8 mouse cellular contexts compared by ENCODE assay signal in genomic region chr2:160578384-160579320, GRCm38 (mm10).
DNase-seq lines count a peak whose midpoint lies in the region; ATAC-seq and TF ChIP-seq lines count a peak whose summit lies in the region.

No protein-coding gene starts in this region.

- H3K4me3 ChIP-seq in ES-E14 (ENCODE audit: insufficient read depth in 1 of 2, low read depth in 1 of 2, low read length in 2 of 2, poor library complexity in 1 of 2, severe bottlenecking in 1 of 2): no peak overlapping the region
- H3K4me3 ChIP-seq in forebrain, embryonic 13.5 days: no peak overlapping the region
- H3K4me3 ChIP-seq in hindbrain, embryonic 10.5 days: 0 out of 2 replicates have a peak overlapping the region, but pooled peaks have one; percentile 13

- no peaks in the 10 kb centered on the region for H3K36me3 ChIP-seq in ES-E14 (ENCODE audit: control insufficient read depth, insufficient read depth, low read length, poor library complexity, severe bottlenecking)
- no peaks in the 10 kb centered on the region for H3K36me3 ChIP-seq in forebrain, embryonic 13.5 days (ENCODE audit: poor library complexity, severe bottlenecking)
- no peaks in the 10 kb centered on the region for H3K36me3 ChIP-seq in hindbrain, embryonic 10.5 days

- in situ Hi-C loops in ES-E14 (cut with MboI; ENCODE audit: low sequenced_read_pairs in 2 of 2, unreplicated experiment in 2 of 2): no loop called here

- H3K27ac ChIP-seq in ES-E14 (ENCODE audit: insufficient read depth, low read depth, low read length, poor library complexity, severe bottlenecking): no peak overlapping the region
- no peak overlapping the region for H3K27ac ChIP-seq in forebrain, embryonic 13.5 days
- H3K27ac ChIP-seq in hindbrain, embryonic 10.5 days: no peak overlapping the region

- H3K9ac ChIP-seq in ES-E14 (ENCODE audit: insufficient read depth, low read depth, low read length, poor library complexity, severe bottlenecking): no peak overlapping the region
- no peak overlapping the region for H3K9ac ChIP-seq in forebrain, embryonic 13.5 days

- H3K9me3 ChIP-seq in ES-E14 (ENCODE audit: control insufficient read depth, insufficient read depth, low read depth, low read length): no peaks in the 10 kb centered on the region
- no peaks in the 10 kb centered on the region for H3K9me3 ChIP-seq in forebrain, embryonic 13.5 days (replicated peaks)
- H3K9me3 ChIP-seq in hindbrain, embryonic 10.5 days: no peaks in the 10 kb centered on the region

- peaks cover 0 to 6% of the 10 kb centered on the region in 2 experiments; a peak in 2 of 4 replicates for H3K4me1 ChIP-seq in ES-E14 (ENCODE audit: control insufficient read depth in 2 of 2, insufficient read depth in 2 of 2, low read length in 2 of 2, poor library complexity in 1 of 2)
- peaks cover 22% of the 10 kb centered on the region for H3K4me1 ChIP-seq in forebrain, embryonic 13.5 days
- H3K4me1 ChIP-seq in hindbrain, embryonic 10.5 days (replicated peaks): peaks cover 24% of the 10 kb centered on the region

- peak; percentile 70 for DNase-seq in ES-E14 (ENCODE audit: low read depth, low spot score)
- DNase-seq in c-Kit-positive CD71-positive TER-119-negative erythroid progenitor cells, embryonic 14.5 days (ENCODE audit: low read depth): peak; percentile 39
- DNase-seq in hindbrain, embryonic 10.5 days (ENCODE audit: low spot score): peak; percentile 88
- peak; percentile 94 to 95 for DNase-seq in layer of hippocampus, postnatal 10 days (ENCODE audit: low spot score in 2 of 2)
- peak; percentile 85 for DNase-seq in lung, postnatal 36 days
- DNase-seq in retina, embryonic 14.5 days (ENCODE audit: low spot score): peak; percentile 94
- DNase-seq in thymus, postnatal 36 days: peak; percentile 71 to 79

- H3K27me3 ChIP-seq in forebrain, embryonic 13.5 days: peaks cover 36% of the 10 kb centered on the region
- peaks cover 62% of the 10 kb centered on the region for H3K27me3 ChIP-seq in hindbrain, embryonic 10.5 days (ENCODE audit: insufficient read depth, poor library complexity, severe bottlenecking)

- H3K4me2 ChIP-seq in forebrain, embryonic 13.5 days: peak overlapping the region; percentile 49

- 5% methylated on average over 17 of the region's 17 CpGs for WGBS in forebrain, embryonic 13.5 days
- WGBS in hindbrain, embryonic 10.5 days: 7% methylated on average over 17 of the region's 17 CpGs

- peak; percentile 79 for ATAC-seq in forebrain, embryonic 13.5 days

TF ChIP-seq in ES-E14, 5 proteins besides CTCF, POLR2A, EP300 and RAD21:
- TF ChIP-seq MAFK (IDR thresholded peaks at IDR 0.05; ENCODE audit: insufficient read depth, low read depth, low read length) (no peak), ZNF384 (IDR thresholded peaks at IDR 0.05; ENCODE audit: low read depth, low read length) (no peak), HCFC1 (IDR thresholded peaks at IDR 0.05; ENCODE audit: borderline replicate concordance, insufficient read depth, low read length) (0 out of 2 replicates have a peak, but pooled peaks have one; percentile 18), ZC3H11A (IDR thresholded peaks at IDR 0.05; ENCODE audit: borderline replicate concordance, low read depth, low read length) (peak; percentile 95), CHD2 (IDR thresholded peaks at IDR 0.05; ENCODE audit: low read depth, low read length) (no peak)

Comparison
In these comparisons a context has a peak if more than half of its experiments do, and no peak if none do; other contexts are left out.
1. DNase-seq: peak in every context shown above with its lines; median percentile 94 in layer of hippocampus, postnatal 10 days; 94 in retina, embryonic 14.5 days; 88 in hindbrain, embryonic 10.5 days; 85 in lung, postnatal 36 days; 75 in thymus, postnatal 36 days; 70 in ES-E14; 39 in c-Kit-positive CD71-positive TER-119-negative erythroid progenitor cells, embryonic 14.5 days.